Mouse (Mus musculus) heart, embryonic 10.5 days (tissue): ENCODE results near the gene 9130023H24Rik. TPM values are rescaled to one million over a fixed set of nuclear protein-coding genes. Genes with fewer than 3 reads are reported as not detected.

Source experiments
- DNase-seq: peaks from one replicate; pipeline ENCODE4 v3.0.0-alpha.2; 2017; ENCODE audit warnings: low spot score
- H3K27ac ChIP-seq: fragments of 300-500 bp; sonication (generic); 2 replicates; pipeline ENCODE4 v1.5.1; 2016; ENCODE audit warnings: mild to moderate bottlenecking
- H3K27me3 ChIP-seq: fragments of 300-500 bp; sonication (generic); 2 replicates; pipeline ENCODE4 v1.6.1; 2016; ENCODE audit warnings: mild to moderate bottlenecking; ENCODE audit not compliant: poor library complexity, insufficient read depth, severe bottlenecking
- H3K36me3 ChIP-seq: fragments of 300-500 bp; sonication (generic); 2 replicates; pipeline ENCODE4 v1.6.1; 2016; ENCODE audit warnings: mild to moderate bottlenecking, moderate library complexity
- H3K4me1 ChIP-seq: fragments of 300-500 bp; sonication (generic); 2 replicates; pipeline ENCODE4 v1.6.1; 2016; ENCODE audit warnings: mild to moderate bottlenecking
- H3K4me3 ChIP-seq: fragments of 300-500 bp; sonication (generic); 2 replicates; pipeline ENCODE4 v1.5.1; 2016; ENCODE audit warnings: mild to moderate bottlenecking, moderate library complexity
- H3K9me3 ChIP-seq: fragments of 300-500 bp; sonication (generic); 2 replicates; pipeline ENCODE4 v1.6.1; 2016; ENCODE audit warnings: mild to moderate bottlenecking, moderate library complexity
- WGBS: fragments of 180-500 bp; shearing (Covaris S2); methylation state at CpG from one replicate; pipeline ENCODE4 v1.1.7; 2016; 5-methylcytosine and 5-hydroxymethylcytosine counted together
- polyA plus RNA-seq: library from polyadenylated mRNA; unstranded; fragments of >200 nt; fragmentation: Nextera tagmentation; extraction: Ambion mirVana; gene quantifications from 2 replicates; pipeline ENCODE4 v1.2.1, GENCODE M21; 2016

The 9130023H24Rik gene
- polyA plus RNA-seq, result 7.1 and 7.2 TPM in 2 replicates

- peak within 1 kb of the TSS; percentile 97 for H3K27ac ChIP-seq
- H3K27me3 ChIP-seq, result no peaks in the 10 kb centered on the region
- no peaks in the 10 kb centered on the region for H3K9me3 ChIP-seq
- peak; percentile 100 for DNase-seq
- peak within 1 kb of the TSS; percentile 79 for H3K4me3 ChIP-seq
- WGBS, result under 1% methylated on average over 72 of the region's 72 CpGs
- H3K4me1 ChIP-seq, result peaks cover 23% of the 10 kb centered on the region
- H3K36me3 ChIP-seq, result peaks cover 45% of the 10 kb centered on the region
Measured at GRCm38 (mm10) chr7:128237927-128238778, at the start of gene 9130023H24Rik. Gene 9130023H24Rik (minus strand): TSS chr7:128238031.

DNA sequence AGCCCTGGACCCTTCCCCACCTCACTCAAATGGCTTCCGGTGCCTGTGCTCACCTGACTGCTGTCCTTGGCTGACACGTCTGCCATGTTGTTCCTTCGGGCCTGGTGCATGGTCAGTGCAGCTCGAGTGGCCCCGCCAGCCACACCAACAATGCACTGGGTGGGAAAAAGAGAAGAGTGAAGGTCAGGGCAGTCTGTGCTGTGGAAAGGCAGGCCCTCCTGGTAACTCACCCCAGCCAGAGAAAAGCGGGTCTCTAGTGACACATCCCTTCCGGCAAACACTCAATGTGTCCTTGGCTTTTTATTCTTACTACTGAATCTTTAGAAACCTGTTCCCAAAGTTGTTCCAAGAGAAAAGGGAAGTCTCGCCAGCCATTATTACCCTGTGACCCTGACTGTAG is 47.2 kb upstream of the 9130023H24Rik start:
- DNase-seq, result no peak
- peaks cover 43% of the 10 kb centered on the region for H3K4me1 ChIP-seq
- no peaks in the 10 kb centered on the region for H3K9me3 ChIP-seq
- H3K27me3 ChIP-seq, result no peaks in the 10 kb centered on the region
- H3K36me3 ChIP-seq, result peaks cover 29% of the 10 kb centered on the region
- H3K27ac ChIP-seq, result no peak overlapping the region
- H3K4me3 ChIP-seq, result no peak overlapping the region
- WGBS, result 83% methylated on average over 8 of the region's 8 CpGs

- DNase-seq, result no peak
- H3K4me3 ChIP-seq, result no peak overlapping the region
- WGBS, result 63% methylated on average over 5 of the region's 5 CpGs
- H3K27ac ChIP-seq, result peak overlapping the region; percentile 10; the same call in 1 of the 2 replicates
- H3K36me3 ChIP-seq, result peaks cover 39% of the 10 kb centered on the region
- H3K9me3 ChIP-seq, result no peaks in the 10 kb centered on the region
- no peaks in the 10 kb centered on the region for H3K27me3 ChIP-seq
- H3K4me1 ChIP-seq, result peaks cover 34% of the 10 kb centered on the region
Measured at GRCm38 (mm10) chr7:128284047-128284446, 46.2 kb upstream of the 9130023H24Rik start.

DNA sequence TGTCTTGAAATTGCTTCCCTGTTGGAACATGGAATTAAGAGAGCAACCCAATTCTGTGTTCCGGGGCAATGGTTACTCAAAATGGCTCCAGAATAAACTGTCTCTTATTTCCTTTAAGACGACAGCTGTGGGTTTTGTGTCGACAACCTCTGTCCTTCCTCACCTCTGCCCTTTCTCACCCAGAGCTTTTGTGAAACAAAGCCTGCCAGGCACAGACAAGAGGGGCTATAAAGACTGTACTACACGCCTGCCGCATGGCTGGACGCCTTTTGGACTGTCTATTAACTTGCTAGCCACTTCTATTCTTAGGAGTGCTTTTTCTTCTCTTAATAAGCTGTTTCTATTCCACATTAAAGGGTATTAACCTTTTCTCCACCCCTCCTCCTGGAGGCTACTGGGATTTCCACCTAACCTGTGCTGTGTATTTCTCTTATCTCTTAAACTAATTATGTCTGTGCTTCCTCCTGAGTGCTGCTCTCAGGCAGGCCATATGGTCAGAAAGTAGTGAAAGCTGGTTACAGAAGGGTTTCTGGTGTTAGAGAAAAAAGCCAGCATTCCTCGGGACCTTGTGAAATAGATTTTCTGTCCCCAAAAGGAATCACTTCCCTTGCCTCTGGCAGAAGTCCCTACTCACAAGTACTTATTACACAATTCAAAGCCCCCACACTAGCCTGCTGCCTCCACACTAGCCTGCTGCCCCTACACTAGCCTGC is 44.9 kb upstream of the 9130023H24Rik start:
- no peaks in the 10 kb centered on the region for H3K9me3 ChIP-seq
- no peak for DNase-seq
- peaks cover 35% of the 10 kb centered on the region for H3K36me3 ChIP-seq
- peaks cover 22% of the 10 kb centered on the region for H3K4me1 ChIP-seq
- H3K27me3 ChIP-seq, result no peaks in the 10 kb centered on the region
- H3K4me3 ChIP-seq, result 0 out of 2 replicates have a peak overlapping the region, but pooled peaks have one; percentile 5
- 27% methylated on average over 7 of the region's 7 CpGs for WGBS
- H3K27ac ChIP-seq, result peak overlapping the region; percentile 67

- Histone ChIP-seq H3K27me3 (no peaks in the 10 kb centered on the region), H3K4me1 (peaks cover 22% of the 10 kb centered on the region), H3K9me3 (no peaks in the 10 kb centered on the region), H3K36me3 (peaks cover 32% of the 10 kb centered on the region; the same call in 1 of the 2 replicates), H3K4me3 (no peak overlapping the region), H3K27ac (no peak overlapping the region)
- 74% methylated on average over 11 of the region's 11 CpGs for WGBS
- DNase-seq, result no peak
Measured at GRCm38 (mm10) chr7:128281765-128282164, 43.9 kb upstream of the 9130023H24Rik start.

DNA sequence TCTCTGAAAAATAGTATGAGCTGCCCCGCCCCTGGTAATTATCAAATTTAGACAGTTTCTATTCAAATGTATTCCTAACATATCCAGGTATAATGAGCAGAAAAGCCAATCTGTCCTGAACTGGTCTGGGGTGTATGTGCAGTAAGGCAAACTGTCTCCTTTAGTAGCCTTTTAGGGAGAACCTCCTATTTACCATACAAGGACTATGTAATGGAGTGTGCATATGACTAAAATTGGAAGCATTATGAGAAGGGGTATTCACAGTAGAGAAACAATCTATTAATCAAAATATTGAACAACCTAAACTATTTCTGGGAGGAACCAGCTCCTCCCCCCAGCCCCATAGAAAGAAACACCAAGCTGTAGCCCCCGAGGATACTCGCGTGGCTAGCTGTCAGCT is 41.9 kb upstream of the 9130023H24Rik start:
- H3K4me1 ChIP-seq, result peaks cover 22% of the 10 kb centered on the region
- no peak overlapping the region for H3K27ac ChIP-seq
- H3K27me3 ChIP-seq, result no peaks in the 10 kb centered on the region
- WGBS, result 90% methylated on average over 4 of the region's 4 CpGs
- H3K36me3 ChIP-seq, result peaks cover 46% of the 10 kb centered on the region
- H3K4me3 ChIP-seq, result no peak overlapping the region
- DNase-seq, result no peak
- H3K9me3 ChIP-seq, result no peaks in the 10 kb centered on the region

DNA sequence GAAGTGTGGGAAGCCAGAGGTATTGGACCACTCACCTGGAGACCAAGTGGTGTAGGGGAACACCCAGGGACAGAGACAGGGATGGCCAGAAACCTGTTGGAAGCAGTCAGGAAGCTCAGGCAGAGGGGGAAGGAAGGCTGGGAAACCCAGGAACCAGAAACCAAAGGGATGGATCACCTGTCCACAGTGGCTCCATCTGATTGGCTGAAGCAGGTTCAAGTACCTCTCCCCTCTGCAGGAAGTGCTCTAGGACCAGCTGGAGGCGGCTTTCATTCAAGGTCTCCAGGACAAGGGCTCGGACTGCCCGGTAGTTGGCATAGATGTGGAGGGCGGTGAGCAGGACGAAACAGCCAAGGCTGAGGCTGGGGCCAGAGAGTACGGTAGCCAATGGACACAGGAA is 38.2 kb upstream of the 9130023H24Rik start:
- Histone ChIP-seq H3K36me3 (peaks cover 83% of the 10 kb centered on the region), H3K4me3 (no peak overlapping the region), H3K27me3 (no peaks in the 10 kb centered on the region), H3K4me1 (peaks cover 1% of the 10 kb centered on the region), H3K9me3 (no peaks in the 10 kb centered on the region), H3K27ac (no peak overlapping the region)
- 89% methylated on average over 6 of the region's 6 CpGs for WGBS
- no peak for DNase-seq

GRCm38 (mm10) chr7:128271496-128271895 is 33.7 kb upstream of the 9130023H24Rik start:
- Histone ChIP-seq H3K27ac (no peak overlapping the region), H3K9me3 (no peaks in the 10 kb centered on the region), H3K4me3 (no peak overlapping the region), H3K27me3 (no peaks in the 10 kb centered on the region; the same call in 1 of the 2 replicates), H3K36me3 (peaks cover 59% of the 10 kb centered on the region), H3K4me1 (peaks cover 18% of the 10 kb centered on the region)
- DNase-seq, result no peak
- 86% methylated on average over 9 of the region's 9 CpGs for WGBS

DNA sequence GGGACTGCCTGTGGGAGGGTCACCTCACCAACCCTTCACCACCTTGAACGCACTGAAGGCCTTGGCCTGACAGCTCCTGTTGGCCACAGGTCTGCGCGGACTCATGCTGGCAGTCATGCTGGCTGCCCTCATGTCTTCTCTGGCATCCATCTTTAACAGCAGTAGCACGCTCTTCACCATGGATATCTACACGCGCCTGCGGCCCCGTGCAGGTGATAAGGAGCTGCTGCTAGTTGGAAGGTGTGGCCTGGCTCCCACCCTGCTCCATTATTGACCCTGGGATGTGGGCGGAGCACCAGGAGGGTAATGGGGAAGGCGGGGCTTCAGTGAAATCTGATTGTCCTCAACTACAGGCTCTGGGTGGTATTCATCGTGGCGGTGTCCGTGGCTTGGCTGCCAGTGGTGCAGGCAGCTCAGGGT is 32.6 kb upstream of the 9130023H24Rik start:
- WGBS, result 30% methylated on average over 13 of the region's 13 CpGs
- peaks cover 18% of the 10 kb centered on the region for H3K4me1 ChIP-seq
- no peaks in the 10 kb centered on the region for H3K9me3 ChIP-seq
- peak overlapping the region; percentile 49 for H3K27ac ChIP-seq
- DNase-seq, result peak; percentile 94
- no peaks in the 10 kb centered on the region; the same call in 1 of the 2 replicates for H3K27me3 ChIP-seq
- H3K4me3 ChIP-seq, result peak overlapping the region; percentile 5; the same call in 1 of the 2 replicates
- H3K36me3 ChIP-seq, result peaks cover 49% of the 10 kb centered on the region

GRCm38 (mm10) chr7:128267813-128268212 is 30.0 kb upstream of the 9130023H24Rik start:
- Histone ChIP-seq H3K4me1 (peaks cover 18% of the 10 kb centered on the region), H3K36me3 (peaks cover 22% of the 10 kb centered on the region), H3K27ac (no peak overlapping the region), H3K27me3 (no peaks in the 10 kb centered on the region; the same call in 1 of the 2 replicates), H3K4me3 (no peak overlapping the region), H3K9me3 (no peaks in the 10 kb centered on the region)
- DNase-seq, result no peak
- WGBS, result 87% methylated on average over 7 of the region's 7 CpGs

GRCm38 (mm10) chr7:128267391-128267790 is 29.6 kb upstream of the 9130023H24Rik start:
- DNase-seq, result no peak
- H3K36me3 ChIP-seq, result peaks cover 18% of the 10 kb centered on the region
- H3K27me3 ChIP-seq, result no peaks in the 10 kb centered on the region; the same call in 1 of the 2 replicates
- H3K9me3 ChIP-seq, result no peaks in the 10 kb centered on the region
- WGBS, result 58% methylated on average over 13 of the region's 13 CpGs
- H3K27ac ChIP-seq, result no peak overlapping the region
- no peak overlapping the region for H3K4me3 ChIP-seq
- H3K4me1 ChIP-seq, result peaks cover 18% of the 10 kb centered on the region

- no peaks in the 10 kb centered on the region for H3K9me3 ChIP-seq
- DNase-seq, result no peak
- peaks cover 5% of the 10 kb centered on the region; the same call in 1 of the 2 replicates for H3K36me3 ChIP-seq
- no peaks in the 10 kb centered on the region; the same call in 1 of the 2 replicates for H3K27me3 ChIP-seq
- WGBS, result 66% methylated on average over 5 of the region's 5 CpGs
- H3K4me3 ChIP-seq, result no peak overlapping the region
- H3K4me1 ChIP-seq, result peaks cover 17% of the 10 kb centered on the region
- no peak overlapping the region for H3K27ac ChIP-seq
Measured at GRCm38 (mm10) chr7:128266056-128266455, 28.2 kb upstream of the 9130023H24Rik start.

DNA sequence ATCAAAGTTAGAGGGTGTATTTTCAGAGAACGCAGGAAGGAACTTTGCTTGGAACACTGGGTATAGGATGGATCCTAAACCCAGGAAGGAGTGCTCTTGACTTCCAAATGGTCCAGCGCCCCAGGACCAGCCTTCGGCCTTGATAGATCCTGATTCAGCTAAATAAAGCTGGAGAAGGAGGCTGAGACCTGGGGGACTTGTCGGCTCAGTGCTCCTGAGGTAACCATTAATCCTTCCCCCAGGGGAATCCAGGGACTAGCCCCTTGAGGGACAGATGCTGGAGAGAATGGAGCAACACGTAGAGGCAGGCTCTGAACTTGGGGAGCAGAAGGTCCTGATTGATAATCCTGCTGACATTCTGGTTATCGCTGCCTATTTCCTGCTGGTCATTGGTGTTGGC is 27.6 kb upstream of the 9130023H24Rik start, which contains the start of gene Slc5a2:
TSS of gene Slc5a2 (plus strand) at position 247 of the 400 bp plus-strand sequence.
- peaks cover 11% of the 10 kb centered on the region for H3K4me1 ChIP-seq
- H3K27ac ChIP-seq, result no peak within 1 kb of the TSS
- no peaks in the 10 kb centered on the region for H3K9me3 ChIP-seq
- H3K27me3 ChIP-seq, result no peaks in the 10 kb centered on the region; the same call in 1 of the 2 replicates
- H3K4me3 ChIP-seq, result no peak within 1 kb of the TSS
- H3K36me3 ChIP-seq, result no peaks in the 10 kb centered on the region
- no peak for DNase-seq
- 74% methylated on average over 6 of the region's 6 CpGs for WGBS
